In the genomic region with DNA sequence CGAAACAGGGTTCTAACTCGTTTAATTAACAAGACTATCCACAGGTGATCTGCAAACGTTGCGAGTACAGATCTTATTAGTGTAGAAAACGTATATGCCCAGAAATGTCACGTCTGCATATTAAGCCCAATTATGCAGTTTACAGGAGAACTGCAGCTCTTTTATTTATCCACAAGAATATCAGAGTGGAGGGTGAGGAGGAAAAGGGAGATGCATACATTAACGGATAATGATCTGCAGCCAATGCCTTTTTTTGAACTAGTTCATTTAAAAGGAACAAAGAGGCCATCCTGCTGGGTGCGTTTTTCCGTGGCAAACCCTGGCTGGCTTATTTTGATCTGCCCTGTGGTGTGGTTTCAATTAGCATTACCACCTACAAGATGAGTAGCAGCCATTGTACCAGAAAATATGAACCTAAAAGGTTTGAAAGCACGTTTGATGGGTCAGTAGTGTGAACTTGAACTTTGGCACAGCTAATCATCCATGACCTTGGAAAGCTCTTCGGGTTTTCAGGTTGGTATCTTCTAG, we compare ENCODE assay signal across 21 mouse cellular contexts.
DNase-seq lines count a peak whose midpoint lies in the region; ATAC-seq lines count a peak whose summit lies in the region.
"Had no signal": no experiment of that assay in that cellular context is flagged by ENCODE, and none has a peak within 500 bp of the region (broad histone marks: within the 10 kb centered on the region; RNA-seq: fewer than 3 reads in every experiment).

No protein-coding gene starts in this region.

- no peaks in the 10 kb centered on the region for H3K36me3 ChIP-seq in forebrain, embryonic 10.5 days (replicated peaks)
- H3K36me3 ChIP-seq in forebrain, embryonic 16.5 days (ENCODE audit: control insufficient read depth, insufficient read depth), result no peaks in the 10 kb centered on the region
- no peaks in the 10 kb centered on the region for H3K36me3 ChIP-seq in limb, embryonic 11.5 days (ENCODE audit: control insufficient read depth, insufficient read depth, low read length)
- H3K36me3 ChIP-seq in limb, embryonic 10.5 days, result no peaks in the 10 kb centered on the region
- no peaks in the 10 kb centered on the region for H3K36me3 ChIP-seq in midbrain, embryonic 15.5 days (replicated peaks)
- H3K36me3 ChIP-seq: embryonic facial prominence, embryonic 12.5 days; heart, embryonic 10.5 days; intestine, embryonic 15.5 days had no signal

- H3K4me3 ChIP-seq in forebrain, embryonic 10.5 days, result no peak overlapping the region
- H3K4me3 ChIP-seq in forebrain, embryonic 16.5 days (replicated peaks; ENCODE audit: low read length), result no peak overlapping the region
- H3K4me3 ChIP-seq in limb, embryonic 11.5 days (ENCODE audit: low read depth, low read length), result no peak overlapping the region
- H3K4me3 ChIP-seq in limb, embryonic 10.5 days, result no peak overlapping the region
- no peak overlapping the region for H3K4me3 ChIP-seq in midbrain, embryonic 15.5 days
- H3K4me3 ChIP-seq: embryonic facial prominence, embryonic 12.5 days; heart, embryonic 10.5 days; intestine, embryonic 15.5 days had no signal

- H3K4me1 ChIP-seq in forebrain, embryonic 10.5 days, result peaks cover 36% of the 10 kb centered on the region
- peaks cover 6% of the 10 kb centered on the region for H3K4me1 ChIP-seq in forebrain, embryonic 16.5 days (replicated peaks; ENCODE audit: control insufficient read depth, insufficient read depth, low read length)
- no peaks in the 10 kb centered on the region for H3K4me1 ChIP-seq in limb, embryonic 11.5 days (ENCODE audit: control insufficient read depth, insufficient read depth, low read length)
- peaks cover 10% of the 10 kb centered on the region for H3K4me1 ChIP-seq in limb, embryonic 10.5 days
- H3K4me1 ChIP-seq in midbrain, embryonic 15.5 days, result 0 out of 2 replicates have a peak, but pooled peaks cover under 1% of the 10 kb centered on the region
- H3K4me1 ChIP-seq: embryonic facial prominence, embryonic 12.5 days; heart, embryonic 10.5 days; intestine, embryonic 15.5 days had no signal

- no peak overlapping the region for H3K4me2 ChIP-seq in forebrain, embryonic 16.5 days (ENCODE audit: low read length)
- H3K4me2 ChIP-seq in limb, embryonic 11.5 days (ENCODE audit: low read depth, severe bottlenecking), result no peak overlapping the region
- H3K4me2 ChIP-seq in midbrain, embryonic 15.5 days, result no peak overlapping the region
- H3K4me2 ChIP-seq: embryonic facial prominence, embryonic 12.5 days; hindbrain, embryonic 14.5 days; intestine, embryonic 15.5 days had no signal

- WGBS in forebrain, embryonic 10.5 days, result 17% methylated on average over 11 of the region's 11 CpGs
- 4% methylated on average over 11 of the region's 11 CpGs for WGBS in forebrain, embryonic 16.5 days
- 35% methylated on average over 11 of the region's 11 CpGs for WGBS in limb, embryonic 11.5 days
- WGBS in limb, embryonic 10.5 days, result 53% methylated on average over 11 of the region's 11 CpGs
- WGBS in midbrain, embryonic 15.5 days, result 27% methylated on average over 11 of the region's 11 CpGs

- H3K27ac ChIP-seq in forebrain, embryonic 10.5 days, result peak overlapping the region; percentile 64
- no peak overlapping the region for H3K27ac ChIP-seq in forebrain, embryonic 16.5 days (ENCODE audit: low read length)
- no peak overlapping the region for H3K27ac ChIP-seq in limb, embryonic 11.5 days (replicated peaks; ENCODE audit: low read depth, low read length)
- H3K27ac ChIP-seq in limb, embryonic 10.5 days, result no peak overlapping the region
- H3K27ac ChIP-seq in midbrain, embryonic 15.5 days, result no peak overlapping the region
- H3K27ac ChIP-seq: embryonic facial prominence, embryonic 12.5 days; heart, embryonic 10.5 days; hindbrain, embryonic 14.5 days; intestine, embryonic 15.5 days had no signal

- H3K27me3 ChIP-seq in forebrain, embryonic 10.5 days (ENCODE audit: poor library complexity, severe bottlenecking), result no peaks in the 10 kb centered on the region
- H3K27me3 ChIP-seq in forebrain, embryonic 16.5 days (replicated peaks; ENCODE audit: control insufficient read depth, insufficient read depth, low read length), result no peaks in the 10 kb centered on the region
- H3K27me3 ChIP-seq in limb, embryonic 11.5 days (ENCODE audit: control insufficient read depth, insufficient read depth, low read length), result no peaks in the 10 kb centered on the region
- H3K27me3 ChIP-seq in limb, embryonic 10.5 days (ENCODE audit: low read depth, poor library complexity, severe bottlenecking), result no peaks in the 10 kb centered on the region
- H3K27me3 ChIP-seq in midbrain, embryonic 15.5 days (replicated peaks), result no peaks in the 10 kb centered on the region
- H3K27me3 ChIP-seq: embryonic facial prominence, embryonic 12.5 days; intestine, embryonic 15.5 days; Patski had no signal

- no peaks in the 10 kb centered on the region for H3K9me3 ChIP-seq in forebrain, embryonic 10.5 days
- H3K9me3 ChIP-seq in forebrain, embryonic 16.5 days (ENCODE audit: control insufficient read depth, low read length), result no peaks in the 10 kb centered on the region
- no peaks in the 10 kb centered on the region for H3K9me3 ChIP-seq in limb, embryonic 11.5 days (ENCODE audit: control insufficient read depth, low read length)
- no peaks in the 10 kb centered on the region for H3K9me3 ChIP-seq in limb, embryonic 10.5 days (replicated peaks)
- no peaks in the 10 kb centered on the region for H3K9me3 ChIP-seq in midbrain, embryonic 15.5 days
- H3K9me3 ChIP-seq: embryonic facial prominence, embryonic 12.5 days; heart, embryonic 10.5 days; intestine, embryonic 15.5 days had no signal

- no peak overlapping the region for H3K9ac ChIP-seq in forebrain, embryonic 16.5 days (replicated peaks; ENCODE audit: low read depth, low read length)
- no peak overlapping the region for H3K9ac ChIP-seq in limb, embryonic 11.5 days (ENCODE audit: low read length)
- H3K9ac ChIP-seq in midbrain, embryonic 15.5 days, result no peak overlapping the region
- H3K9ac ChIP-seq: embryonic facial prominence, embryonic 12.5 days; hindbrain, embryonic 14.5 days; intestine, embryonic 15.5 days had no signal

- DNase-seq in forebrain, embryonic 10.5 days (ENCODE audit: extremely low spot score, low spot score), result peak; percentile 48
- DNase-seq in limb, embryonic 11.5 days (ENCODE audit: low spot score), result peak; percentile 24
- no peak for DNase-seq in limb, embryonic 10.5 days (ENCODE audit: low spot score)
- DNase-seq in retina, embryonic 14.5 days (ENCODE audit: low spot score), result peak; percentile 15
- DNase-seq in retina, postnatal 1 day, result no peak
- no peak for DNase-seq in layer of hippocampus, postnatal 14 days (ENCODE audit: low spot score in 2 of 2)
- DNase-seq: adrenal gland, postnatal 14 days; cerebellum, adult 18-20 months; cerebellum, adult 9-11 months; cerebellum, postnatal 36 days; gastrocnemius, postnatal 36 days; heart, adult 11 months; heart, postnatal 14 days had no signal

- ATAC-seq in forebrain, embryonic 16.5 days, result no peak
- ATAC-seq in limb, embryonic 11.5 days (ENCODE audit: insufficient number of reproducible peaks, low FRiP score, low TSS enrichment, low read depth), result no peak
- ATAC-seq in midbrain, embryonic 15.5 days (replicated peaks), result peak; percentile 39; the same call in 1 of the 2 replicates
- ATAC-seq: activated CD4-positive, CD25-positive, alpha-beta regulatory T cell, adult 4 months; intestine, embryonic 15.5 days; Patski had no signal

Comparison
In these comparisons a context has a peak if more than half of its experiments do, and no peak if none do; other contexts are left out.
1. DNase-seq: peak in forebrain, embryonic 10.5 days (single experiment), limb, embryonic 11.5 days (single experiment) and retina, embryonic 14.5 days (single experiment); none in limb, embryonic 10.5 days (single experiment), retina, postnatal 1 day (single experiment) and layer of hippocampus, postnatal 14 days (0 of 2).